Mouse (Mus musculus): ENCODE measurements at regions not wholly inside any gene's neighbourhood (a gene's known extent, or its start where the extent isn't known, plus 50 kb on each side); places are given as distances from the start of the nearest gene placed in this dataset.

DNA sequence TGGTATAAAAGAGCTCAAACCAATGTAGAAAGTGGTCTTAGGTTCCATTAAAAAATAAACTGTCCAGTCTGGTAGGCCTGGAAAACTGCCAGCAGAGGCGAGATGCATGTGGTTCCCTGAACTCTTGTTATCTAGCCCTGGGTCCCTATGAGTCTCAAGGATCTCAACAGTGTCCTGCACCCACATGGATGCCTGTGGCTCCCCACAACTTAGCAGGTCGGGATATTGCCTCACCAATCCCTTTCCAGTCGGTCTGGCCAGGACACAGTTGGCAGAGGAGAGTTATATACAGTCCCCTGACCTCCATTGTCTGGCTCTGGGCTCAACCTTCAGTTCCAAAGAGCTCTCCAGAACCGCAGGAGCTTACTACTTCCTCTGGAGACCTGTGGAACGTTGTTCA lies 456.8 kb upstream of the 4921530L21Rik start:
- ATAC-seq (ENCODE audit: insufficient read depth), result no peak
- WGBS, result 74% methylated on average over 5 of the region's 5 CpGs
- Histone ChIP-seq H3K4me2 (no peak overlapping the region), H3K36me3 (ENCODE audit: insufficient read depth) (no peaks in the 10 kb centered on the region), H3K9ac (no peak overlapping the region), H3K4me1 (ENCODE audit: insufficient read depth) (no peaks in the 10 kb centered on the region), H3K27ac (ENCODE audit: low read depth) (no peak overlapping the region), H3K4me3 (ENCODE audit: low read depth, low read length) (no peak overlapping the region), H3K9me3 (ENCODE audit: low read depth, low read length) (no peaks in the 10 kb centered on the region), H3K27me3 (ENCODE audit: insufficient read depth, low read length) (no peaks in the 10 kb centered on the region)
- peak; percentile 4 for DNase-seq
- no peak for TF ChIP-seq CTCF (IDR thresholded peaks at IDR 0.05; ENCODE audit: low read depth)

DNA sequence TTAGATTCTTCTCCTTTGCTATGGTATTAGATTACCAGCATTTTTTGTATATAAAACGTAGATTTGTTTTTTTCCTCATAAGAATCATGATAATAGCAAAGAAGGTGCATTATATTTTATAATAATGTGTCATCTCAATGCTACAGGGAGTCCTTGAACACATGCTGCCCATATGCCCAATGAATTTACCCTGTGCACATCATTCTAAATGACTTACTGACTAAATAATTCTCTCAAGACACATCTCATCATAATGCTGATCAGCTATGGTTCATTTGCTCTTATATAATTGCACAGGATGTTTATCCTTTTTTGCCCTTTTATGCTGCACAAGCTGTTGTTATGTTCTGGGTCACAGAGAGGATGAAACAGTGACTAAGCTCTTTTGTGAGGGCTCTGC lies 446.8 kb upstream of the 4921530L21Rik start:
- DNase-seq, result no peak
- Histone ChIP-seq H3K4me3 (ENCODE audit: low read depth, low read length) (no peak overlapping the region), H3K27ac (ENCODE audit: low read depth) (no peak overlapping the region), H3K27me3 (ENCODE audit: insufficient read depth, low read length) (no peaks in the 10 kb centered on the region), H3K36me3 (ENCODE audit: insufficient read depth) (no peaks in the 10 kb centered on the region), H3K9me3 (ENCODE audit: low read depth, low read length) (no peaks in the 10 kb centered on the region), H3K9ac (no peak overlapping the region), H3K4me1 (ENCODE audit: insufficient read depth) (no peaks in the 10 kb centered on the region), H3K4me2 (no peak overlapping the region)
- ATAC-seq (ENCODE audit: insufficient read depth), result no peak
- no peak for TF ChIP-seq CTCF (IDR thresholded peaks at IDR 0.05; ENCODE audit: low read depth)
- 61% methylated on average over 1 of the region's 1 CpGs for WGBS
